Mouse (Mus musculus) hindbrain, embryonic 16.5 days (tissue): ENCODE measurements around the gene Zfand2a. TPM values are rescaled to one million over a fixed set of nuclear protein-coding genes. Genes with fewer than 3 reads are reported as not detected.

Source experiments
- ATAC-seq: fragments of 200-750 bp; cut with Nextera tagmentation; 2 replicates; pipeline ENCODE4 v1.8.0; 2017; ENCODE audit warnings: moderate TSS enrichment, moderate library complexity
- H3K27ac ChIP-seq: fragments of 300-500 bp; sonication (generic); 2 replicates; pipeline ENCODE4 v1.5.1; 2014; ENCODE audit warnings: low read depth, mild to moderate bottlenecking, control low read depth, low read length, moderate library complexity
- H3K27me3 ChIP-seq: fragments of 300-500 bp; sonication (generic); replicated peaks from 2 replicates; pipeline ENCODE4 v1.6.1; 2014; ENCODE audit warnings: low read length; ENCODE audit not compliant: control insufficient read depth, insufficient read depth
- H3K36me3 ChIP-seq: fragments of 300-500 bp; sonication (generic); 2 replicates; pipeline ENCODE4 v1.6.1; 2014; ENCODE audit warnings: mild to moderate bottlenecking, low read length, moderate library complexity, mixed read lengths; ENCODE audit not compliant: control insufficient read depth, insufficient read depth
- H3K4me1 ChIP-seq: fragments of 300-500 bp; sonication (generic); 2 replicates; pipeline ENCODE4 v1.6.1; 2014; ENCODE audit warnings: low read depth, low read length; ENCODE audit not compliant: control insufficient read depth, insufficient read depth
- H3K4me2 ChIP-seq: fragments of 300-500 bp; sonication (generic); 2 replicates; pipeline ENCODE4 v1.6.1; 2014; ENCODE audit warnings: mild to moderate bottlenecking, low read length, control low read depth, moderate library complexity
- H3K4me3 ChIP-seq: fragments of 300-500 bp; sonication (generic); 2 replicates; pipeline ENCODE4 v1.5.1; 2014; ENCODE audit warnings: mild to moderate bottlenecking, low read length, control low read depth, moderate library complexity
- H3K9ac ChIP-seq: fragments of 300-500 bp; sonication (generic); 2 replicates; pipeline ENCODE4 v1.6.1; 2014; ENCODE audit warnings: low read depth, mild to moderate bottlenecking, control low read depth, low read length, moderate library complexity
- H3K9me3 ChIP-seq: fragments of 300-500 bp; sonication (generic); 2 replicates; pipeline ENCODE4 v1.6.1; 2014; ENCODE audit warnings: mild to moderate bottlenecking, low read length, moderate library complexity; ENCODE audit not compliant: control insufficient read depth
- WGBS: fragments of 180-500 bp; shearing (Covaris S2); extraction: QIAGEN DNeasy Blood & Tissue Kit; methylation state at CpG from one replicate; pipeline ENCODE4 v1.1.7; 2014; 5-methylcytosine and 5-hydroxymethylcytosine counted together
- polyA plus RNA-seq: library from polyadenylated mRNA; unstranded; fragments of >200 nt; fragmentation: Nextera tagmentation; extraction: Ambion mirVana; gene quantifications from 2 replicates; pipeline ENCODE4 v1.2.1, GENCODE M21; 2015

Gene Zfand2a
- polyA plus RNA-seq, 1 experiment from 2014 or later = 24.5 TPM

- peaks cover 31% of the 10 kb centered on the region for H3K4me1 ChIP-seq
- H3K9me3 ChIP-seq = no peaks in the 10 kb centered on the region
- peak overlapping the region; percentile 48; the same call in 1 of the 2 replicates for H3K27ac ChIP-seq
- 27% methylated on average over 9 of the region's 12 CpGs for WGBS
- ATAC-seq = peak; percentile 26; the same call in 1 of the 2 replicates
- H3K9ac ChIP-seq = 0 out of 2 replicates have a peak overlapping the region, but pooled peaks have one; percentile 17
- H3K27me3 ChIP-seq = no peaks in the 10 kb centered on the region
- no peak overlapping the region for H3K4me2 ChIP-seq
- H3K4me3 ChIP-seq = no peak overlapping the region
- no peaks in the 10 kb centered on the region for H3K36me3 ChIP-seq
Measured at GRCm38 (mm10) chr5:139429818-139430341, 54.5 kb downstream of the Zfand2a start.

GRCm38 (mm10) chr5:139427989-139428388 is 56.4 kb downstream of the Zfand2a start:
- 72% methylated on average over 9 of the region's 9 CpGs for WGBS
- H3K36me3 ChIP-seq = no peaks in the 10 kb centered on the region
- no peak overlapping the region for H3K27ac ChIP-seq
- no peak overlapping the region for H3K9ac ChIP-seq
- no peaks in the 10 kb centered on the region for H3K27me3 ChIP-seq
- H3K4me1 ChIP-seq = peaks cover 28% of the 10 kb centered on the region
- ATAC-seq = no peak
- H3K4me3 ChIP-seq = no peak overlapping the region
- H3K9me3 ChIP-seq = no peaks in the 10 kb centered on the region
- no peak overlapping the region for H3K4me2 ChIP-seq

GRCm38 (mm10) chr5:139427001-139427400 is 57.3 kb downstream of the Zfand2a start:
- H3K4me1 ChIP-seq = peaks cover 27% of the 10 kb centered on the region
- no peak overlapping the region for H3K9ac ChIP-seq
- H3K36me3 ChIP-seq = no peaks in the 10 kb centered on the region
- H3K9me3 ChIP-seq = no peaks in the 10 kb centered on the region
- no peak overlapping the region for H3K4me2 ChIP-seq
- WGBS = 90% methylated on average over 9 of the region's 9 CpGs
- no peak overlapping the region for H3K4me3 ChIP-seq
- no peaks in the 10 kb centered on the region for H3K27me3 ChIP-seq
- H3K27ac ChIP-seq = no peak overlapping the region
- ATAC-seq = no peak

GRCm38 (mm10) chr5:139425198-139425597 is 59.2 kb downstream of the Zfand2a start:
- H3K36me3 ChIP-seq = no peaks in the 10 kb centered on the region
- H3K4me2 ChIP-seq = no peak overlapping the region
- no peak overlapping the region for H3K9ac ChIP-seq
- 77% methylated on average over 9 of the region's 9 CpGs for WGBS
- H3K27ac ChIP-seq = no peak overlapping the region
- H3K4me1 ChIP-seq = peaks cover 18% of the 10 kb centered on the region
- H3K27me3 ChIP-seq = no peaks in the 10 kb centered on the region
- H3K9me3 ChIP-seq = no peaks in the 10 kb centered on the region
- H3K4me3 ChIP-seq = no peak overlapping the region
- no peak for ATAC-seq

GRCm38 (mm10) chr5:139423026-139423865 is 61.1 kb downstream of the Zfand2a start, which contains the start of gene Gper1:
Gper1 (plus strand) TSS chr5:139423151.
- Histone ChIP-seq H3K27me3 (no peaks in the 10 kb centered on the region), H3K4me1 (peaks cover 21% of the 10 kb centered on the region), H3K4me3 (peak within 1 kb of the TSS; percentile 33), H3K9me3 (no peaks in the 10 kb centered on the region), H3K36me3 (no peaks in the 10 kb centered on the region), H3K9ac (peak within 1 kb of the TSS; percentile 51), H3K4me2 (peak within 1 kb of the TSS; percentile 48), H3K27ac (peak within 1 kb of the TSS; percentile 61)
- ATAC-seq = 0 out of 2 replicates have a peak, but pooled peaks have one; percentile 53
- 48% methylated on average over 18 of the region's 21 CpGs for WGBS

Other genes starting within 250 kb of the Zfand2a start
- 124 and 125 TPM in 2 replicates for gene Get4, start 232.2 kb downstream of the Zfand2a start, polyA plus RNA-seq
- gene Adap1, start 158.9 kb downstream of the Zfand2a start, polyA plus RNA-seq = 57.5 and 66.5 TPM in 2 replicates
- gene Cox19, start 133.1 kb downstream of the Zfand2a start, polyA plus RNA-seq = 95.1 and 98.6 TPM in 2 replicates
- gene Cyp2w1, start 131.9 kb downstream of the Zfand2a start, polyA plus RNA-seq = not detected in 2 replicates
- gene Gpr146, start 106.9 kb downstream of the Zfand2a start, polyA plus RNA-seq = 3.1 and 4.0 TPM in 2 replicates
- 0.26 and 0.64 TPM in 2 replicates for gene C130050O18Rik, start 79.3 kb downstream of the Zfand2a start, polyA plus RNA-seq
- gene Gper1, start 61.4 kb downstream of the Zfand2a start, polyA plus RNA-seq = 7.8 and 9.4 TPM in 2 replicates
- 18.4 and 20.3 TPM in 2 replicates for gene 3110082I17Rik, start 24.0 kb downstream of the Zfand2a start, polyA plus RNA-seq
- 24.9 and 26.7 TPM in 2 replicates for gene Uncx, start 58.9 kb upstream of the Zfand2a start, polyA plus RNA-seq